Mouse (Mus musculus) left cerebral cortex, postnatal 36 days (tissue): ENCODE measurements around the gene Pttg1. TPM values are rescaled to one million over a fixed set of nuclear protein-coding genes. Genes with fewer than 3 reads are reported as not detected.

ENCODE experiments used
- DNase-seq, 2 experiments: peaks; one replicate each; pipeline ENCODE4 v3.0.0; 2021 to 2022; ENCODE audit warnings: low spot score in 2 of 2, mixed read lengths in 1 of 2
- intact Hi-C: fragments of 180-260 bp; cut with DNase I; formaldehyde crosslinking; loops from one replicate; pipeline ENCODE4 v1.15.1; 2025
- total RNA-seq, 2 experiments: library from RNA; stranded (reverse); gene quantifications; 2 replicates each; pipeline ENCODE4 v1.2.3; 2021

The Pttg1 gene
- 10 to 100 TPM; 21.7 to 26.7 TPM for total RNA-seq

DNA sequence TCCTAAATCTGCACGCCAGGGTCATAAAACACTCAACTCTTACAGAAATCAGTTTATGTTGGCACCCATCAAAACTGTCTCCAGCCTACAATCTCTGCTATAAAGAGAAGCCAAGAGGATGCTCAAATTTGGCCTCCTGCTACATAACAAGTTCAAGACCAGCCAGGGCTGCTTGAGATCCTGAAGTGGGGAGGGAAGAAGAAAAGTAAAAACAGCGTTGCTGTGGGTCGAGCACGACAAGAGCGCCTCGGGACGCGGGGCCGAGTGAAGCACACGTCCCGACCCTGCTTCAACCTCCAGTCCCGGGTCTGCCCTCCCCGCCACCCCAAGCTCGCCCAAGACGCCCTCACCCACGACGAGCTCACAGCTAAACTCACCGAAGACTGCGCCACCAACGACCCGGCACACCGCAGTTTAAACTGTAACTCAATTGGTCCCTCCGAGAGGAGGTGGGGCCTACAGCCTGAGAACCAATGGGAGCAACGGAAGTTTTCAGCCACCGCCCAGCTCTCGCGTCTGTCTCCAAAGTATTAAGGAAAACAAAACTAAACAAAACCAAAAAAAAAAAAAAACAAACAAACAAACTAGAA, at the start of gene Pttg1:
Gene Pttg1, minus strand, starts transcription at position 428 of the 590 bp plus-strand sequence.
- peak; percentile 63 to 66 for DNase-seq
- intact Hi-C loops: no loop called here

DNA sequence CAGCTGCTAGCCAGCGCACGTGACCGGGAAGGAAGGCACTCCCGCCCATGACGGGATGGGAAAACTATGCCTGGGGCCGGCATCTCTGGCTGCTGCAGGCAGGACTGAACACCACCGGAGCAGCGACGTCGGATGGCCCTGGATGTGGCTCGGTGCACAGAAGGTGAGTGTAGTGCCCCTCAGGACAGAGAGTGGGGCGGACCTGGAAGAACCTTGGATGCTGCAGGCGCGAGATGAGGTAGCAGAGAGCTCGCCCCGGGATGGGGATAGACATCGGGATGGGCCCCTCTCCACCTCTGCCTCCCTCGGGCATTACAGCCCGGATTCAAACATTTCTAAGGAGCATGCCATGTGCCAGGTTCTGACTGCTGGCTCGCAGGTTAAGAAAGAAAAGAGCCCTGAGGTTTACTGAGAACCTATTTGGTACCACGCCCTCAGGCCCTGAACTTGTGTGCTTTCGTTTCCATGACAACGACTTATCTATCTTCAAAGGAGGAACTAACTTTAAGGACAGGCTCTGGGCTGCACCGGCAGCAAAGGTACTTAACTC, 48.2 kb upstream of the Pttg1 start, which contains the start of gene C1qtnf2:
Gene C1qtnf2, plus strand, starts transcription at position 52 of the 550 bp plus-strand sequence.
- DNase-seq: peak in 1 of 2 experiments; percentile 20
- intact Hi-C loops: no loop called here

DNA sequence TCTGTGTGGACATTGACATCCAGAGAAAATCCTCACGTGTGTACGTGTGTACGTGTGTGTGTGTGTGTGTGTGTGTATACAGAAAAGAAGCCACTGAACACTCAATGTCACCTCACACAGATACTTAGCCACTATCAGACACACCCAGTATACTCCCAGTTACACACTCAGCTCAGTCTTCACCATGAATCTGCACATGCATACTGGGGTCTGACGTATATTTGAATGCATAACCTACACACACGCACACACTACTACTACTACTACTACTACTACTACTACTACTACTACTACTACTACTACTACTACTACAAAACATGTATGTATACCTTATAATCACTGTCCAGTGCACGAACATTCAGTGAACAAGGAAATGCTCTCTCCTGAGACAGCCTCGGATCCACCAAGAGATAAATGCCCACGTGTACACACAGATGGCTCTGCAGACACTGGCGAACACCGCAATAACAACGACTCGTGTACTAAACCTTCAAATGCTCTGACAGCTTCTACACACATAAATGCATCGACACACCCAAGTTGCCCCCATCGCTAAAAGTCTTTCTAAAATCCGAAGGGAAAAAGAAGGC, 47.7 kb upstream of the Pttg1 start:
- intact Hi-C loops: no loop called here

DNA sequence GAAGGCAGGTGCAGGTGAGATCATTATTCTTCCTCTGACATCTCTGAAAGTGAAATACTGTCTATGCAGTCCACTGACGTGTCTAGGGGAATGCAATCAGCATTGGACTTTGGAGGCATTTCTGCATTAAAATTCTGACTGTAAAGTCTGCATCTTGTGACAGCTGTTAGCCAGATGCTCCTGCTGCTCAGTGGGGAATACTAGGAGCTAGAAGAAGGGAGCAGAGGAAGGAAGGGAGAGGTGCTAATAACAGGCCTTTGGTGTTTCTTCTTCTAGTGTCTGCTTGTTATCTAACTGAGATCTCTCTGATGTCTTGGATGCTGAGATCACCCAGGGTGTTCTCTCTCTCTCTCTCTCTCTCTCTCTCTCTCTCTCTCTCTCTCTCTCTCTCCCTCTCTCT, 47.1 kb upstream of the Pttg1 start:
- intact Hi-C loops: no loop called here
- DNase-seq: no peak

More for the DNA sequence above, 47.7 kb upstream of the Pttg1 start:
- DNase-seq: peak in 1 of 2 experiments; percentile 32

DNA sequence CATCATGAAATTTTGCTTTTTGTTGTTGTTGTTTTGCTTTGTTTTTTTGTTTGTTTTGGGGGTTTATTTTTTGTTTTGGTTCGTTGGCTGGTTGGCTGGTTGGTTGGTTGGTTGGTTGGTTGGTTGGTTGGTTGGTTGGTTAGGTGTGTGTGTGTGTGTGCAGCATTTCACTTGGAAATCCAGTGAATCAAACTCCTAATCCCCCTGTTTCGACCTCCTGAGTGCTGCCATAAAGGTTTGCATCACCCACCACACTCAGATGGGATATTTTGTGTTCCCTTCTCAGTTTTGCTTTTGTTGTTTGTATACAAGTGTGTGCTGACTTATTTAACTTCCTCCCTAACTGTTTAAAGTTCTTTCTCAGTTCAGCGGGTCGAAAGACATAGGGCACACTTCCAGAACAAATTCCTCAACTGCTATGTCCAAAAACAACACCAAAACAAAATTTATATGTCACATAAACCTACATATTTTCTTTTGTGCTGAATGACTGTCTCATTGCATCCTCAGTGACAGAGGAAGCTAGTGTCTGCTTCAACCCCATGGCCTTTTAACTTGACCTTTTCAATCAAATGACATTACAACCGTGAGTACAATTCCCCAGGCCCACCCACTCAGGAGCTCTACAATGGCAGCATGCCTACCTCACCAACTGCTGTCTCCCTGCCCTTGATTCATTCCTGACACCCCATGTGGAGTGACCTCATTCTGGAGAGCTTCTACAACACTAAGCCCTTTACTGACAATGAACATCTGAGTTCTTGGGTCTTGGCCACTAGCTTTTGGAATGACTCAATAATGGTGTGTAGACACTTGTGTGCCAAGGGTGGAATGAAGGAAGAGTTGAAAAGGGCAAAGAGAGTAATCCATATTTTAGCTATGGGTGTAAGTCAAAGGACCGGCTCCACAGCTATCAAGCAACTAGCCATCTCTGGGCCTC, 45.1 kb upstream of the Pttg1 start:
- DNase-seq: no peak
- intact Hi-C loops: no loop called here

DNA sequence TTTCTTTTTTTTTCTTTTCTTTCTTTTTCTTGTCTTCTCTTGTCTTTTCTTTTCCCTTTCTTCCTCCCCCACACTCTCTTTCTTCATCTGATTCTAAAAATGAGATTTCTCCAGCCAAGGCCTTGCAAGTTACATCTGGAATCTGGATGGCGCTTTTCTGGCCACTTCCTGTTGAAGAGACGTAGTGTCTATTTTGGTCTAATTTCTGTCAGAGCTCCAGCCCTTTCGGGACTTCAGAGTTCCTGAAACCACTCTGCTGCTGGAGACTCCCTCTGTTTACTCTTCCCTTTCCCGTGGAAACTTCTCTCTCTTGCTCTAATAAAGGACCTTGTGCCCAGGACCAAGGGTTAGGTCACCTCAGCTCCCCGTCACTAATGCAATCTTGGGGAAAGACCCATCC, 44.1 kb upstream of the Pttg1 start:
- intact Hi-C loops: no loop called here
- DNase-seq: no peak

DNA sequence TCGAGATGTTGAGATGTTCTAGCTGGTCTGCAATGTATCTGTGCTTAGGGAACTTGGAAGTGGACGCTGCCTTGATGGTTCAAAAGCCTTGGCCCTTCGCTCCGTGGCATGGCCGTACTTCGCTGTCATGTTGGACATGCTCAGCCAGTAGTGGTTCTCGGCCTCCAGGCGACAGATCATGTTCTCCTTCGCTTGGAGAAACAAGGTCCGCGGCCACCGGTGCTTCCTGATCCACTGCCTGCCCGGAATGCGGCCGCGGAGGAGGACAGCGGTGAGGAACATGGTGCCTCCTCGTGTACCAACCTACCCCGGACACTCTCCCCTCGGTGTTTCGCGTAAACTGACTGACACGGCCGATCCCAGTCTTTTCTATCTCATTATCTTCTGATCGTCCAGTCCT, 37.2 kb upstream of the Pttg1 start:
- intact Hi-C loops: no loop called here
- DNase-seq: no peak

DNA sequence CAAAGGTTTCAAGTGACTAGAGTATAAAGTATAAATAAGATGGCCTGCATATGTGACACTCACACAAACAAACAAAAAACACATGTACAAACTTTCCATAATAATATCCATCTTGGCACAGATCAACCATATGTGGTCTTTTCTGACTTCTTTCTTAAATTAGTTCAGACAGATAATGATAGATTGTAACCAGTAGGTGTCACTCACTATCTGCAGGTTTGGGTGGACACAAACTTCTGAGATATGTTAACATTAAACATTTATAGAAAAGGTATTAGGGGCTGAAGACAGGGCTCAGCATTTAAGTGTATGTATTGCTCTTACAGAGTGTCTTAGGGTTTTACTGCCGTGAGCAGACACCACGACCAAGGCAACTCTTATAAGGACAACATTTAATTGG, 26.2 kb upstream of the Pttg1 start:
- intact Hi-C loops: no loop called here

DNA sequence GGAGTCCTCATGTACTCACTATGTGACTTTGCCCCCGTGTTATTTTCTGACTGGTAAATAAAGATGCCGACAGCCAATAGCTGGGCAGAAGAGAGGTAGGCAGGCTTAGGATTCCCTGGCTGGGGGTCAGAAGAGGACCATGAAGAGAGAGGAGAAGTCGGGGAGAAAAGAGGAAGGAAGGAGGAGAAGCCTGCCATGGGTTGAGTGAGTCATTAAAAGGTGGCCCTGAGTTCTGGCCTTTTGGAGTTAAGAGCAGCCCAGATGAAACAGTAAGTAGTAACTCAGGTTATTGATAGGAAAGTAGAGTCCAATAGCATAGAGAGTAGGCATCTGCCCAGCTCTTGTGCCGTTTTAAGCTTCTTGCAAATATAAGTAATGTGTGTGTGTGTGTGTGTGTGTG, 25.3 kb upstream of the Pttg1 start:
- no peak for DNase-seq
- intact Hi-C loops: no loop called here

More for the DNA sequence above, 26.2 kb upstream of the Pttg1 start:
- no peak for DNase-seq

DNA sequence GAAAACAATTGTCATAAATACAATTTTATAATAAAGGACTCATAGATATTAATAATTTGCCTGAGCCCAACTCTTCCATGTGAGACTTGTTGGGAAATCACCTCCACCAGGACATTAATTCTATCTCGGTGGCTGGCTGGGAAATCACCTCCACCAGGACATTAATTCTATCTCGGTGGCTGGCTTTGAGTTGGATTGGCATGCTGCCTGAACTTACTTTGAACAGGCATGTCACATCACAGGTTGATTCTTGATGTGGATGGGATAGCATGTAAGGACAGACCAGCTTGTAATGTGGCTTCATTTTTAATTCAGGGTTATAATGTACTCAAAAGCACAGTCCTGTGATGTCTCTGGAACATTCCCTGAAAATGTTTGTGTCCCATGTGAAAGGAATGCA, 23.9 kb upstream of the Pttg1 start:
- intact Hi-C loops: no loop called here
- no peak for DNase-seq

DNA sequence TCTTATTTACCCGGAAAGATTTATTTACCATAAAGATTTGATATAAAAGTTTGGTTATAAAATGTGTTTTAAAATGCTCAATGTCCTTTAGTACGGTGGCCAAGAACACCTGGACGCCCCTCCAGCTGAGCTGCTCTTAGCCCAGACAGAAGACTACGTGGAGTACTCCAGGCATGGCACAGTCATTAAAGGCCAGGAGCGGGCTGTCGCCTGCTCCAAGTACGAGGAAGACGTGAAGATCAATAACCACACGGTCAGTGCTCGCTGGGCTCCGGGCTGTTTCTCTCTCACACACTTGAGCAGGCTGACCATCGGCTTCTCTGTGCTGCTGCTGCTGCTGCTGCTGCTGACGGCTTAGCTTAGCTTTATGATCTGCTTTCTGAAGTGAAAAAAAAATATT, 17.1 kb upstream of the Pttg1 start:
- no peak for DNase-seq
- intact Hi-C loops: no loop called here

DNA sequence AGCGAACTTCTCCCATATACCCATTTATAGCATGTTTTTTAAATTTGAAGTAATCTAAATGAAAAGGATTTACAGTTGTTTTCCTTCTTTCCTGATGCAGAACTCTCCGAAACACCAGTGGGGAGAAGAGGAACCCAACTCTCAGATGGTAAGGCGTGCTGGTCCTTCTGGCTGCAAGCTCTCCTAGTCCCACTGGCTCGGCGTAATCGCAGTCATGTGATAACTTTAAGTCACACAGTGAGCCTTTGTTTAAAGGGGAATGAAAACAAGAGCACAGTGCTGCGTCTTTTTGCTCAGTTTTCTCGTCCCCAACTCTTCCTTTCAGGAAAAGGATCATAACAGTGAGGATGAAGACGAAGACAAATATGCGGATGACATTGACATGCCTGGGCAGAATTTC, 15.1 kb upstream of the Pttg1 start:
- intact Hi-C loops: no loop called here
- no peak for DNase-seq

DNA sequence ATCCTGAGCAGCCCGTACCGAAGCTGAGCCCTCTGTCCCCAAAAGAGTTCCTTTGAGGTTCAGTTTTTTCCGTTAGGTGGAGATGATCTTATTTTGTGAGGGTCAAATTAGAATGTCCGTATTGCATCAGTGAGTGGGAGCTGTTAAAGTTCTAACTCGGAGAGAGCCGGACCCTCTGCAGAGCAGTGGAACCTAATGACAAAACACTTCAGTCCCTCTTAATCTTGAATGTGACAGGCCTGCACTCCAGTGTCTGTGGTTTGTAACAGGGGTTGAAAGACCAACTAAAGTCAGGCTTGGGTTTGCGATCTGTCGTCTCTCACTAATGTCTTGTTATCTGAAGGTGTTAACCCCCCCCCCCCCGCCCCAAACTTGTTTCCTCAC, 8.0 kb upstream of the Pttg1 start:
- DNase-seq: no peak
- intact Hi-C loops: no loop called here

DNA sequence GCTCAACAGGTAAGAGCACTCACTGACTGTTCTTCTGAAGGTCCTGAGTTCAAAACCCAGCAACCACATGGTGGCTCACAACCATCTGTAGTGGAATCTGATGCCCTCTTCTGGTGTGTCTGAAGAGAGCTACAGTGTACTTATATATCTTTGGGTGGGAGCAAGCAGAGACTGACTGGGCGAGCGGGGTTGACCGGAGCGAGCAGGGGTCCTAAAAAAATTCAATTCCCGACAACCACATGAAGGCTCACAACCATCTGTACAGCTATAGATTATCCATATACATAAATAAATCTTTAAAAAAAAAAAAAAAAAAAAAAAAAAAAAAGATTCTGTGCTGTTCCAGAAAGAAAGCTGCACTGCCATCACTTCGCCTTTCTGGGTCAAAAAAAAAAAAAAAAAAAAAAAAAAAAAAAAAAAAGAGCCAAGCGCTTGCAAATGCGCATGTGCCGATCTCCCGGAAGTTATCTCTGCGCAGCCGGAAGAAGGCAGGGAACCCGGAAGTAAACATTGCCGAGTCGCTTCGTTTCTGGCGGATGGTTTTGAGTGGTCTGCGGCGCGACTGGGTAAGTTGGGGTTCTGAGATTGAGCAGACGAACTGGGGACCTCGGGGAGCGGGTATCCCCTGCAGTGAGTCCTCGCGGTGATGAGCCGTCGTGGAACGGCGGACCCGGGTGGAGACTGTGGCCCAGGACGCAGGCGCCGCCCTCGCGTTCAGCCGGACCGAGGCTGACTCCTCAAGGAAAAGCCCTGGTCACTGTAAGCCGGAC, 7.4 kb upstream of the Pttg1 start, which contains the start of gene Slu7:
Gene Slu7, plus strand, starts transcription at position 491 of the 770 bp plus-strand sequence.
- intact Hi-C loops: no loop called here
- DNase-seq: peak; percentile 68 to 77

DNA sequence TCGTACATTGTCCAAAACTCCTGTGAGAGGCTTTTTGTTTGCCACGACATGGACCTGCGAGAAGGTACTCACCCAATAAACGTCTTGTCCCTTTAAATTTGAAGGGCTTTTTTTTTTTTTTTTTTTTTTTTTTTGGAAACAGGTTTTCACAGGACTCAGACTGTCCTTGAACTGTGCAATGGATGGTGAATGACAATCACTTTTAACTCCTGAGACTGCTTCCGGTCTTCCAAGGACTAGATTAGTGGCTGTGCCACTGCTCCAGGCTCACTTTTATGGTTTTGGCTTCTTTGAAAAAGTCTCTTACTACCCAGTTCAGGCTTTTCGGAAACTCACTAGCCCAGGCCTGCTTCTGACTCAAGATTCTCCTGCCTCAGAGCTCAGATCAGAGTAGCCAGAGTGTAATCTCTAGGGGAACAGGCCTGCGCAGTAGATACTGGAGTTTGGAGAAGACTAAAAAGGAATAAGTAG, 398 bp upstream of the Pttg1 start:
- intact Hi-C loops: no loop called here
- no peak for DNase-seq

DNA sequence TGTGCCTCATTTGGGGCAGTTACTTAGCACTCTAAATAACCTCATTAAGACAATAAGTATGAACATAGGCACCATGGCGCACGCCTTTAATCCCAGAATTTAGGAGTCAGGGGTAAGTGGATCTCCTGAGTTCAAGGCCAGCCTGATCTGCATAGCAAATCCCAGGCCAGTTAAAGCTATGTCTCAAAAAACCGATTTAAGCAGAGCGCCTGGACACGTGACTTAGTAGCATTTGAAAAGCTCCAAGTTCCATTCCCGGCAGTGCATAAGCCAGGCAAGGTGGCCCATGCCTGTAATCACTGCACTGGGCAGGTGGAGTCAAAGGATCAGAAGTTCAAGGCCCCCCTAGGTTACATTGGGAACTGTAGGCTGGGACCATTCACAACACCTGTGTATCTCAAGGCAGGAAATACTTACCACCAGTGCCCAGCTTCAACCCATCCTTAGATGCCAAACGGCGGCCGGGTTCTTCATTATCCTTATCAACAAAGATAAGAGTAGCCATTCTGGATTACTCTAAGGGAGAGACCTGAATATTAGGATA, 813 bp downstream of the Pttg1 start:
- intact Hi-C loops: no loop called here
- DNase-seq: no peak

DNA sequence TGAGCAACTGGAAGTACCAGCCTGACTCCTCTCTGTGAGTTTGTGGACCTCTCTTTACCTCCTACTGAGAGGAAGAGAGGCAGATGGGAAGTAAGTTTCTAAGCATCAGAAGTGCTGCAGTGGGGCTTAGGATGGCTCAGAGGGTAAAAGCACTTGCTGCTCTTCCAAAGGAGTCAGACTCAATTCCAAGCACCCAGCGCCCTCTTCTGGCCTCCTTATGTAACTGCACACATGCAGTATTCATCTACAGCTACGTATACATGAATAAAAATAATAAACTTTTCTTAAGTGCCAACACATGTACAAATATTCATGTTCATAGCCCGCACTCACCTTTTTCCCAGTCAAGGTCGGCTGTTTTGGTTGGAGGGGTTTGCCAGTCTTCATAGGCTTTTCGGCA, 1.7 kb downstream of the Pttg1 start:
- DNase-seq: no peak
- intact Hi-C loops: no loop called here

DNA sequence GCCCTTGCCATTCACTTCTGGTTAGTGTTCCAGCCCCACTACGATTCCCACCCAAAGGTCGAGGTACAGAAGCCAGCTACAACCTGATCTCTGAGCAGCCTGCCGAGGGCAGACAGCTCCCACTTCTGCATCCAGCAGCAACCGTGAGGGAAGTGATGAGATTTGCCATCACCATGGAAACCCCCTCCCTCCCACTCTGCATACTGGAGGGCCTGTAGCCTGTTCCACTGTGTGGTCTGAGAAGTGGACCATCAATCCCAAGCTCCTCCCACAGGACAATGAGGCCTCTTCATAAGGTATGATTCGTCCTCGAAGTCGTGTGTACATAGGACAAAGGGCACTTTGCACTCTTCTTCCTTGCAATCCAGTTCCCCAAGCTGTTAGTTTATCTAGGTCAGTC, 8.8 kb downstream of the Pttg1 start:
- intact Hi-C loops: no loop called here
- no peak for DNase-seq

DNA sequence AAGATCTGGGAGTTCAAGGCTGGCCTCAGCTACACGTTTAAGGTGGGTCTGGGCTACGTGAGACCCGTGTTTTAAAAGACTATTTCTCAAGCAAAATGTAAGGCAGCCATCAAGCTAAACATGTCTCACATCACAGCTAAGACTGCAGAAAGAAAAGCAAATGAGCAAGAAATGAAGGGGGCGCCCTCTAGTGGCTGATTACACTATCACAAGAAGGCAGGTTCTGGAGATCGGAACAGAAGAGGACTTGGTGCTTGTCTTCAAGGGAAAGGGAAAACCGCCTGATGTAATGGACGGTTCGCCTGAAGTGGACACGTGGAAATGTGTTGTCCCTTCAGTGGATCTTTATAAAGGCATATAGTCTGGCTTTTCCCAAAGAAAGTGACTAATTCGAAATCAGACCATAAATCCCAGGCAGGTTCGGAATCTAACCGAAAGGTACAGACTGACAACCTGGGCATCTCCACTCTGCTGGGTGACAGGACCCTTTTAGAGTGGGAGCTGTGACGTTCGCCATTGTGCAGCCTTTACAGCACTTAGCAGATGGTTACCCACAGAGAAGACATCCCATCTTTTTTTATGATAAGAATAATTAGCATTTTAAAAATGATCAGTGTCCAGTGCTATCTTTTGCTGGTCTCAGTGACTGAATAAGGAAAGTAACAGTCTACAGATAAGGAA, 13.1 kb downstream of the Pttg1 start:
- intact Hi-C loops: loop anchor here (2.0 kb wide), 1 partner anchor 64 kb away; no protein-coding TSS in a partner anchor

More for the DNA sequence above, 13.1 kb downstream of the Pttg1 start:
- DNase-seq: peak; percentile 75 to 80
